Mouse (Mus musculus) E14TG2a.4 (cell line): ENCODE results near the gene Scaf11.

Experiments used
- H3K27me3 ChIP-seq: 2 replicates; pipeline ENCODE4 v1.6.1; 2014; ENCODE audit warnings: low read length, control low read depth; ENCODE audit not compliant: insufficient read depth
- H3K36me3 ChIP-seq: 2 replicates; pipeline ENCODE4 v1.6.1; 2014; ENCODE audit warnings: low read length, control low read depth; ENCODE audit not compliant: insufficient read depth
- H3K4me1 ChIP-seq: replicated peaks from 2 replicates; pipeline ENCODE4 v1.6.1; 2014; ENCODE audit warnings: low read depth, low read length, control low read depth
- H3K4me3 ChIP-seq: replicated peaks from 2 replicates; pipeline ENCODE4 v1.5.1; 2014; ENCODE audit warnings: mild to moderate bottlenecking, low read length
- H3K9me3 ChIP-seq: 2 replicates; pipeline ENCODE4 v1.6.1; 2014; ENCODE audit warnings: low read length, control low read depth
- CTCF ChIP-seq: conservative IDR thresholded peaks from 2 replicates; pipeline ENCODE4 v1.5.1; 2014; ENCODE audit warnings: low read length
- NANOG ChIP-seq: IDR thresholded peaks from 2 replicates; pipeline ENCODE4 v1.6.1; 2014; ENCODE audit warnings: borderline replicate concordance, low read length, mixed read lengths
- POU5F1 ChIP-seq: IDR thresholded peaks from 2 replicates; pipeline ENCODE4 v1.6.1; 2014; ENCODE audit warnings: low read length, borderline replicate concordance

Gene Scaf11

GRCm38 (mm10) chr15:96473920-96474319 lies 13.3 kb upstream of the Scaf11 start:
- Histone ChIP-seq H3K4me1 (peaks cover 28% of the 10 kb centered on the region), H3K36me3 (no peaks in the 10 kb centered on the region), H3K27me3 (0 out of 2 replicates have a peak, but pooled peaks cover 6% of the 10 kb centered on the region), H3K9me3 (no peaks in the 10 kb centered on the region), H3K4me3 (no peak overlapping the region)
- no peak for TF ChIP-seq POU5F1
- TF ChIP-seq NANOG, result no peak
- TF ChIP-seq CTCF, result no peak

DNA sequence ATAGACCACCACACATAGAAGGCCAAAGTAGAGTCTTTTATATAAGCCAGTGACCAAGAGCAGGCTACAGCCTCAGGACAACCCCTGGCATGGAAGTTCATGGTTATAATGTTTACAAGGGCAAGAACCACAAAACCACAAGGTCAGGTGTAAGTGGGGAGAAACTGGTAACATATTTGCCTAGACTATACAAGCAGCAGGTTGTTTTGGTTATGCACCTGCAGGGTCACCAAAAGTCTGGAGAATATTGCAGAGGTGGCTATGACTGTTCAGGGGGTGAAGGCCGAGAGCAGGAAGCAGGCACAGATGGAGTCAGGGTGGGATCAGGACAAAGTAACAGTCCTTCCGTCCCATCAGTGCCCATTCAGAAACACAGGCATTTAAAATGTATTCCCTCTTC lies 7.7 kb upstream of the Scaf11 start:
- H3K27me3 ChIP-seq, result 0 out of 2 replicates have a peak, but pooled peaks cover 3% of the 10 kb centered on the region
- H3K4me1 ChIP-seq, result peaks cover 5% of the 10 kb centered on the region
- TF ChIP-seq NANOG (no peak), CTCF (no peak), POU5F1 (no peak)
- H3K9me3 ChIP-seq, result peaks cover 8% of the 10 kb centered on the region
- H3K36me3 ChIP-seq, result no peaks in the 10 kb centered on the region
- H3K4me3 ChIP-seq, result no peak overlapping the region

DNA sequence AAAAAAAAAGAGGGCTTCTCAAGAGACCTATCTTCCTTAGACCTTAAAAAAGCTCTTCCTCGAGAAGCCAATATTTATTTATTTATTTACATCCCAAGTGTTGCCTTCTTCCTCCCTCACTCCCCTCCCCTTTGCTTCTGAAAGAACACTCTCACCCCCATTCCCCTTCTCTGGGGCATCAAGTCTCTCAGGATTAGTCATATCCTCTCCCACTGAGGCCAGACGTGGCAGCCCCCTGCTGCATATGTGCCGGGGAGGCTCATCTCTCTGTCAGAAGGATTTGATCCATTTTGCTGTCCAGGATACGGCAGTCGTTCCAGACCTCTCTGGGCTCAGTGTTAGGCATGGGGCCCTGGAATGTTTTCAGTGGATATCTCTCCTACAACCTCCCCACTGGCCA lies 7.2 kb upstream of the Scaf11 start:
- H3K36me3 ChIP-seq, result no peaks in the 10 kb centered on the region
- no peak overlapping the region for H3K4me3 ChIP-seq

GRCm38 (mm10) chr15:96466362-96466903 lies 5.8 kb upstream of the Scaf11 start:
- Histone ChIP-seq H3K4me3 (no peak overlapping the region), H3K9me3 (peaks cover 8% of the 10 kb centered on the region), H3K36me3 (no peaks in the 10 kb centered on the region), H3K4me1 (peaks cover 18% of the 10 kb centered on the region), H3K27me3 (0 out of 2 replicates have a peak, but pooled peaks cover 3% of the 10 kb centered on the region)
- TF ChIP-seq CTCF, result no peak
- no peak for TF ChIP-seq POU5F1
- no peak for TF ChIP-seq NANOG

More for the DNA sequence above, 7.2 kb upstream of the Scaf11 start:
- peaks cover 8% of the 10 kb centered on the region for H3K9me3 ChIP-seq
- H3K4me1 ChIP-seq, result peaks cover 5% of the 10 kb centered on the region
- 0 out of 2 replicates have a peak, but pooled peaks cover 3% of the 10 kb centered on the region for H3K27me3 ChIP-seq
- TF ChIP-seq CTCF (no peak), POU5F1 (no peak), NANOG (no peak)

DNA sequence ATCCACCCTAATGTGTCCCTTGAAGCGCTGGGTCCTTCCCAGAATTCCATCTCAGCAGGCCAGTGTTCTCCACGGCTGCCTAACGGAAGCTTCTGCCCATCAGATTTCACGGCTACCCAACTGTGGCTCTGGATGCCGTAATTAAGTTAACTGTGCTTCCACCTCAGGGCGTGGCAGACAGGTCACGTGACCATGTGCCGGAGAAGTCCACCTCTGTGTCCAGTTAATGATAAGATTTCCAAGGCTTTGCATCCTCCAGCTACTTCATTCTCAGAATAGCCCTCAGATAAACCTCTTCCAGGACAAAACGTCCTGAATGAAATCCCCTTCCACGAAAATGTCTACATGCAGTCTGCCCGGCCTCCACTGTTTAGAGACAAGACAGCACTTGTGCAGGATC lies 4.4 kb upstream of the Scaf11 start:
- peaks cover 15% of the 10 kb centered on the region for H3K4me1 ChIP-seq
- H3K27me3 ChIP-seq, result no peaks in the 10 kb centered on the region
- H3K9me3 ChIP-seq, result peaks cover 8% of the 10 kb centered on the region
- H3K4me3 ChIP-seq, result no peak overlapping the region
- TF ChIP-seq NANOG, result no peak
- H3K36me3 ChIP-seq, result no peaks in the 10 kb centered on the region

- no peaks in the 10 kb centered on the region for H3K36me3 ChIP-seq
- TF ChIP-seq CTCF, result no peak
- no peak for TF ChIP-seq NANOG
- no peak for TF ChIP-seq POU5F1
- H3K4me1 ChIP-seq, result peaks cover 22% of the 10 kb centered on the region
- H3K9me3 ChIP-seq, result peaks cover 8% of the 10 kb centered on the region
- no peak overlapping the region for H3K4me3 ChIP-seq
- H3K27me3 ChIP-seq, result no peaks in the 10 kb centered on the region
These were observed 3.2 kb upstream of the Scaf11 start for GRCm38 (mm10) chr15:96463821-96464220.

DNA sequence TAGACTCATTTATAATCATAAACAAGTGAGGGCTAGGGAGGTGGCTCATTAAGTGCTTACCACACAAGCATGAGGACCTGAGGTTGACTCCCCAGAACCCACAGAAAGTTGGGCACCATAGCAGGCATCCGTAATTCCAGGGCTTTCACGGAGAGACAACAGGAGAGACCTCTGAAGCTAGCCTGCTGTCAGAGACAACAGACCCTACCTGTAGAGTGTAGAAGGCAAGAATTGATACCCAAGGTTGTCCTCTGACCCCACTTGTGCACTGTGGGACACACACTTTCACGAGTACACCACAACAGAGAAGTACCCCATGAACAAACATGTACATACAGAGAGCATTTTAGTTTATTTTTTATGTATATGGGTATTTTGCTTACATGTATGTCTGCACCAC lies 2.0 kb upstream of the Scaf11 start:
- TF ChIP-seq POU5F1 (no peak), CTCF (no peak), NANOG (no peak)
- H3K36me3 ChIP-seq, result peaks cover 9% of the 10 kb centered on the region
- peaks cover 8% of the 10 kb centered on the region for H3K9me3 ChIP-seq
- no peak overlapping the region for H3K4me3 ChIP-seq
- peaks cover 33% of the 10 kb centered on the region for H3K4me1 ChIP-seq
- no peaks in the 10 kb centered on the region for H3K27me3 ChIP-seq

- Histone ChIP-seq H3K36me3 (peaks cover 15% of the 10 kb centered on the region), H3K27me3 (no peaks in the 10 kb centered on the region)
These were observed 1.2 kb upstream of the Scaf11 start for GRCm38 (mm10) chr15:96461541-96462512.

GRCm38 (mm10) chr15:96460451-96460729 lies 253 bp downstream of the Scaf11 start:
- Histone ChIP-seq H3K4me1 (peaks cover 53% of the 10 kb centered on the region), H3K27me3 (no peaks in the 10 kb centered on the region), H3K4me3 (peak overlapping the region; percentile 89), H3K9me3 (peaks cover 8% of the 10 kb centered on the region), H3K36me3 (peaks cover 15% of the 10 kb centered on the region)
- TF ChIP-seq POU5F1, result no peak

More at GRCm38 (mm10) chr15:96461541-96462512, 1.2 kb upstream of the Scaf11 start:
- Histone ChIP-seq H3K4me1 (peaks cover 41% of the 10 kb centered on the region), H3K9me3 (peaks cover 8% of the 10 kb centered on the region), H3K4me3 (peak overlapping the region; percentile 87)
- TF ChIP-seq POU5F1 (no peak), NANOG (no peak), CTCF (no peak)
